Mouse (Mus musculus) R1 (cell line): ENCODE measurements around the gene Parg.
"Not testable (repeated sequence)": the region's sequence is repeated elsewhere in the genome, so short reads cannot be mapped to it uniquely, and the experiment has no call there.

ENCODE experiments used
- DNase-seq: peaks from one replicate; pipeline ENCODE4 v3.0.0-alpha.2; 2018; ENCODE audit warnings: low read depth, low spot score

Parg gene

DNA sequence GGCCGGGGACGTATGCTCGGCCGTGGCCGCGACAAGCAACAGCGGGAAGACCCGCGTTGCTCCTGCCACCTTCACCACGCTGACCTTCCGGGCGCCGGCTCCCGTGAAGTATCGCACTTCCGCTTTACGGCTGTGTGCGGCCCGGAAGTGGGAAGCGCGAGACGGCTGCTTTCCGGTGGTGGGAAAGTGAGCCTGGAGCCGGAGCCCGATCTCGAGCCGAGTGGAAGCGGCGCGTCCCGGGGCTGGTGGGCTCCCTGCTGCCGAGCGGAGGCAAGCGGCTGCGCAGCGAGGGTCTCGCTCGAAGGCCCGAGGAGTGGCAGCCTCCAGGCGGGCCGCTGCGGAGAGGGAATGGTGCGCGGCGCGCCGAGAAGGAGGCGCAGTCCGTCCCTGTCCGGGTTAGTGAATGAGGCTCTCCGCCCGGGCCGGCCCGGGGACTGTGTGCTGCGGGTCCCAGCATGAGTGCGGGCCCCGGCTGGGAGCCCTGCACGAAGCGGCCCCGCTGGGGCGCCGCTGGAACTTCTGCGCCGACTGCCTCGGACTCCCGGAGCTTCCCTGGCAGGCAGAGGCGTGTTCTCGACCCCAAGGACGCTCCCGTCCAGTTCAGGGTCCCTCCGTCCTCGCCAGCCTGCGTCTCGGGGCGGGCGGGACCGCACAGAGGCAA is at the start of gene Parg, which contains the start of gene Timm23:
Parg (plus strand) TSS at position 159 of the 661 bp plus-strand sequence.
Timm23 (minus strand) TSS at position 108 of the 661 bp plus-strand sequence.
- DNase-seq = peak; percentile 94

DNA sequence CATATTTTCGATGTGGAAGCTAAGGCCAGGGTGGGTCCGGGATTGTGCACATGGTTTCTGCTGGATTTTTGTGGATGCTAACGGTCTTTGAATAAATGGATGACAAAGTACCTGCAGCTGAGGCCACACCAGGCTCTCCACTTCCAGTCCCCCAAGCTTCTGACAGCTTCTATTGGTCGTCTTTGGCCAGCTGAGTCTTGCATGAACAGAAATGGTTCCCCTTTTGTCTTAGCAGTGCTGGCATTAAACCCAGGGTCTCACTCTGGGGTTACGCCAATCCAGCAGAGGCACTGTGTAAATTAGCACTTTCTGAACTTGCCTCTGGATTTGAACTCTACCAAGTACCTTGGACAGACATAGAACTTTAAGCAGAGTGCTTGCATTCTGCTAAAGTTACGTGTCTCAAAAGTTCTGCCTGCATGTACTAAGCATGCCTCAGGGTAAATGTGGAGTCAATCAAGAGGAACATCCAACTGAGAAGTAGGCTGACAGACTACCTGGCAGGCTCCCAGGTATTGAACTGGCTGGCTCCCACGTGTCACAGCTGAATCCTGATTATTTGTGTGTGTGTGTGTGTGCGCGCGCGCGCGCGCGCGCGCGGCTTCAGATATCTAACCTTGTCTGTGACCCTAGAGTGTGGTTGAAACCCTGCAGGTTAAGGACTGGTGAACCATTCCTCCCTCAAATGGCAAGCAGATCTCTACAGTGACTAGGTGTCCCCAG is 49.3 kb upstream of the Parg start:
- DNase-seq = no peak

DNA sequence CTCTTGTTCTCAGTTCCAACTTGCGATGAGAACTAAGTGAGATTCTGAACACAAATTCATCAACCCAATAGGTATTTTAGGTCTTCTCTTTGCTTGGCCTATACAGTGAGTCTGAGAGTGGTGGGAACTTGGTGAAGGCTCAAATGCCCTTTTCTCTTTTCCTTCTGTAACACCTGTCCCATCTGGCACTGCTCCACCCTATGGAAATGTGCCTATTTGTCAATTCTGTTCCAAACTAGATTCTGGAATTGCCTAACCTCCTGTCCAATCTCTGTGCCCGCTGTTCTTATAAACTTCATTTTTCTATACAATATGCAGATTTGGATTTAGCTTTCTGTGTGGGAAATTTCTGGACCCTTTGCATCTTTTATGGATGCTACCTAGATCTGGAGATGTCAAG is 48.6 kb upstream of the Parg start:
- no peak for DNase-seq

- no peak for DNase-seq
These were observed 47.0 kb upstream of the Parg start for GRCm38 (mm10) chr14:32154758-32155157.

- DNase-seq = peak; percentile 95
These were observed 42.5 kb upstream of the Parg start for GRCm38 (mm10) chr14:32159150-32159670.

DNA sequence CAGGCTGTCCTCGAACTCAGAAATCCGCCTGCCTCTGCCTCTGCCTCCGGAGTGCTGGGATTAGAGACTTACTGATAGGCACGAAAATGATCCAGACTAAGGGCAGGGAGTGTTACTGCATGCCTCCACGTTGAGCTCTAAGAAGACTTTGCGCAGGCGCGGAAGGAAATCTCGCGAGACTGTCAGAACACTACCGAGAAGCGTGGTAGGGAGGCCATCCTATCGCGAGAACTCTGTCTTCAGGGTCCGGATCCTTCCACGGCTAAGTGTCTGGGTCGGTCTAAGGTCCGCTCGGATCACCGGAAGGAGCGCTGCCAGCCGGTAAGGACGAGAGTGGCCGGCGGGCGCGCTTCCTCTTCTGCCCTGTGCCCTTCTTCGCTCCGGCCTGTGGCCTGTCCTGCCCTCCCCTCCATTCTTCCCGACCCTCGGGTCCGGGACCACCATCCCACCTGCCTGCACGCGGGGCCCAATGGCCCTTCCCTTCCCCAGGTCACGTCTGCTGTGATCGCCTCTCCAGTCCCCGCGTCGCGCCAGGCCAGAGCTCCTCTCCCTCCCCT is 42.0 kb upstream of the Parg start, which contains the start of gene Ncoa4:
Ncoa4 (plus strand) TSS at position 176 of the 557 bp plus-strand sequence.
- peak; percentile 100 for DNase-seq

GRCm38 (mm10) chr14:32160563-32160962 is 41.2 kb upstream of the Parg start:
- no peak for DNase-seq

- peak; percentile 20 for DNase-seq
These were observed 40.5 kb upstream of the Parg start for GRCm38 (mm10) chr14:32161090-32161885.

DNA sequence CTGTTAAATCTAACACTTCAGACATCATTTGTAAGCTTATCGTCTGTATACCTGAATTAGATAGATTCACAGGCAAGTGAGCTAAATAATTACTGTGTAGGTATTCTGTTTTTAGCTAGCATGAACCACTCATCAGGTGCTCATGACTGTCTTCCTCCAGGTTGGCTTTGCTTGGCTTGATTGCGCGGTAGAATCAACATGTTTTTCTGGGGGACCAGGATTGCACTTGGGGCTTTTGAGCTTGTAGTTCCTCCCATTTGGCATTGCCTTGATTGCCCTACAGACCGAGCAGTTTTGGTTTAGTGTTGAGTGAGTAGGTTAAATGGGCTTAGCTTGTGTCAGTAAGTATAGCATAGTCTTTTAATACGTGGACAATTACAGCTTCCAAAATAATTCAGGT is 39.5 kb upstream of the Parg start:
- no peak for DNase-seq

GRCm38 (mm10) chr14:32163203-32163888 is 38.4 kb upstream of the Parg start:
- no peak for DNase-seq

- DNase-seq = peak; percentile 18
These were observed 37.3 kb upstream of the Parg start for GRCm38 (mm10) chr14:32164173-32165051.

DNA sequence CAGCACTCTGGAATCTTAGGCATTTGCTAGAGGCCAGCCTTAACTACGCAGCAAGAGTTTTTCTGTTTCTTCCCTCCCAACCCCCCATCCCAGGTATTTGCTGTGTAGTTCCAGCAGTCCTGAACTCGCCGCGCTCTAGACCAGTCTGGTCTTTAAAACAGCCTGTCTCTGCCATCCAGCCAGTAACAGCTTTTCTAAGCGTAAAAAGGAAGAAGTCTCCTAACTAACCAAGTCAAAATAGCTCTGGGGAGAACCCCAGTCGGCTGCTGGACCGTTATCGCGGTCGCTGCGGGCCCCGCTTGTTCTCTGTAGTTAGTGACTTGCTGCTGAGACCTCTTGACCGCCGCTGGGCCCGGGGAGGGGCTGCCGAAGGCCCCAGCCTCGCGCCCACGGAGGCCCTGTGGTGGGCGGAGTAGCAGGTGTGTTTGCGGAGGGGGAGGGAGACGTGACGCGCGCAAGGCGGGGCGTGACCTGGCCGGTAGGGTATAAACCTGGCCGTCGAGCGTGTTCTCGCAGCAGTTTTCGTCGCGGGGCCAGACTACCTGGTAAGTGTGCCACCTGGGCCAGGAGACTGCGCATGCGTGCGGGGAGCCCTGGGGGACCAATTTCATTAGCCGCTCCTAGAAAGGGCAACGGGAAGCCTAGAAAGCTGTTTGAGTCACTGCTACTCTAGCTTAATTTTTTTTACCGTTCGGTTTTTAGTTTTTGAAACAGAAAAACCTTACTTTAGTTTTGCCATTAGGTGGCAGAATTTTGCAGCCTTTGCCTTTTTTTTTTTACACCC is 36.3 kb upstream of the Parg start:
- peak; percentile 95 for DNase-seq

GRCm38 (mm10) chr14:32166062-32166441 is 35.7 kb upstream of the Parg start:
- DNase-seq = no peak

- DNase-seq = no peak
These were observed 34.9 kb upstream of the Parg start for GRCm38 (mm10) chr14:32166840-32167239.

DNA sequence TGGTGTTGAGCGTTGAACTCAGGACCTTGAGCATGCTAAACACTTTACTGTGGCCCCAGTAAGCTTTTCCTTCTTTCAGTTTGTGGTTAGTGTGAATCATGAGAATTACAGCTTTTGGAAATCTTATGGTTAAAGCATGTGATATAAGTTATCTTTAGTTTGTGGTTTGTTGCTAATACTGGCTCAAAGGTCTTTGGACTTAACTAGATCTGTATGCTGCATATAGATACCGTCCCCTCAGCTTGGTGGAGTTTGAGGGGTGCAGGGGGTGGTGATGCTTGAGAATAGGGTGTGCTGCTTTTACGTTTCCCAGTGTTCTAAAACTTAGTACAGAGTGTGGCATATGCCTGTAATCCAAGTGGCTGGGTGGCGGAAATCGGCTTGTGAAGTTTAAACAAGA is 34.4 kb upstream of the Parg start:
- no peak for DNase-seq

- no peak for DNase-seq
These were observed 33.0 kb upstream of the Parg start for GRCm38 (mm10) chr14:32168653-32169231.

DNA sequence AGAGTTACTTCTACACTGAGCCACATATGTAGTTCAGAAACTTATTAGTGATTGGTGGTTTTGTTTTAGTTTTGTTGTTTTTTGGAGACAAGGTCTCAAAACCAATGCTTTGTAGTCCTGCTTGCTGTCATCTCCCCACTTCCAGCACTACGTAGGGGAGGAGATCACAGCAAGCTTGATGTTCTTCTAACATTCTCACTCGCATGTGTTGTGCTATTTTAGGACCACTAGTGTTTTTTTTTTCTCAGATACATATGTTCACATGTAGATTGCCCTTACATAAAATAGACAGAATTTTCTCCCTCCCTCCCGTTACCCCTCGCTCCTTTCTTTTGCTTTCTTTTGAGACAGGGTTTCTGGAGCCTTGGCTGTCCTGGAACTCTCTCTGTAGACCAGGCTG is 31.6 kb upstream of the Parg start:
- DNase-seq = no peak

- DNase-seq = no peak
These were observed 26.4 kb upstream of the Parg start for GRCm38 (mm10) chr14:32175310-32175709.

DNA sequence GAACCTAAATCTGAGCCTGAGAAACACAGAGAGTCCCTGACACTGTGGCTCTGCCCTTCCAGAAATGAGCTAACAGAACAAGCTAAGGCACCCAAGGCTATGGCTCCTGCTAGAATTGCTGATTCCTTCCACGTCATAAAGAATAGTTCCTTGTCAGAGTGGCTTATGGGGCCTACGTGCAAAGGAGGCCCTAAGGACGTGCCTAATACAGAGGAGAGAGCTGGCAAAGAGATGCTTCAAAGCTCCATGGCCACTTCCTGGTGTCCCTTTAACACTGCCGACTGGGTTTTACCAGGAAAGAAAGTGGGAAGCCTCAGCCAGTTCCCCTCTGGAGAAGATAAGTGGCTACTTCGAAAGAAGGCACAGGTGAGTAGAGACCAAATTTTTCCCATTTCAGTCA is 25.2 kb upstream of the Parg start:
- not testable (repeated sequence) for DNase-seq
